Mouse (Mus musculus): ENCODE measurements around the gene Fut8. TPM values are rescaled to one million over a fixed set of nuclear protein-coding genes. Genes with fewer than 3 reads are reported as not detected.

Gene Fut8
- polyA plus RNA-seq, 1 experiment = 0.22 TPM

GRCm38 (mm10) chr12:77292375-77293258, 54.7 kb downstream of the Fut8 start:
- H3K27me3 ChIP-seq (ENCODE audit: control insufficient read depth) = no peaks in the 10 kb centered on the region
- no peaks in the 10 kb centered on the region for H3K9me3 ChIP-seq (ENCODE audit: control insufficient read depth, low read length)
- H3K4me3 ChIP-seq (replicated peaks) = no peak overlapping the region

GRCm38 (mm10) chr12:77296119-77296518, 58.2 kb downstream of the Fut8 start:
- Histone ChIP-seq H3K4me3 (replicated peaks) (no peak overlapping the region), H3K4me1 (ENCODE audit: control insufficient read depth) (no peaks in the 10 kb centered on the region), H3K9me3 (ENCODE audit: control insufficient read depth, low read length) (no peaks in the 10 kb centered on the region), H3K36me3 (ENCODE audit: control insufficient read depth) (no peaks in the 10 kb centered on the region), H3K27me3 (ENCODE audit: control insufficient read depth) (no peaks in the 10 kb centered on the region)
- no peak for TF ChIP-seq GATA1 (IDR thresholded peaks at IDR 0.05; ENCODE audit: low read length)
- no peak for TF ChIP-seq TAL1 (IDR thresholded peaks at IDR 0.05; ENCODE audit: low read length)

More at GRCm38 (mm10) chr12:77292375-77293258, 54.7 kb downstream of the Fut8 start:
- TF ChIP-seq TAL1 (IDR thresholded peaks at IDR 0.05; ENCODE audit: low read length) (no peak), GATA1 (IDR thresholded peaks at IDR 0.05; ENCODE audit: low read length) (no peak)
- H3K4me1 ChIP-seq (ENCODE audit: control insufficient read depth) = no peaks in the 10 kb centered on the region
- H3K36me3 ChIP-seq (ENCODE audit: control insufficient read depth) = no peaks in the 10 kb centered on the region

- H3K36me3 ChIP-seq (ENCODE audit: control insufficient read depth) = no peaks in the 10 kb centered on the region
- H3K4me1 ChIP-seq (ENCODE audit: control insufficient read depth) = no peaks in the 10 kb centered on the region
- H3K9me3 ChIP-seq (ENCODE audit: control insufficient read depth, low read length) = no peaks in the 10 kb centered on the region
- H3K4me3 ChIP-seq (replicated peaks) = no peak overlapping the region
- no peak for TF ChIP-seq TAL1 (IDR thresholded peaks at IDR 0.05; ENCODE audit: low read length)
- no peak for TF ChIP-seq GATA1 (IDR thresholded peaks at IDR 0.05; ENCODE audit: low read length)
- H3K27me3 ChIP-seq (ENCODE audit: control insufficient read depth) = no peaks in the 10 kb centered on the region
These were observed 59.2 kb downstream of the Fut8 start for GRCm38 (mm10) chr12:77297114-77297513.

GRCm38 (mm10) chr12:77297858-77298257, 59.9 kb downstream of the Fut8 start:
- Histone ChIP-seq H3K9me3 (ENCODE audit: control insufficient read depth, low read length) (no peaks in the 10 kb centered on the region), H3K4me1 (ENCODE audit: control insufficient read depth) (no peaks in the 10 kb centered on the region), H3K27me3 (ENCODE audit: control insufficient read depth) (no peaks in the 10 kb centered on the region), H3K4me3 (replicated peaks) (no peak overlapping the region), H3K36me3 (ENCODE audit: control insufficient read depth) (no peaks in the 10 kb centered on the region)
- TF ChIP-seq TAL1 (IDR thresholded peaks at IDR 0.05; ENCODE audit: low read length) (no peak), GATA1 (IDR thresholded peaks at IDR 0.05; ENCODE audit: low read length) (no peak)

GRCm38 (mm10) chr12:77302011-77302410, 64.1 kb downstream of the Fut8 start:
- no peak for TF ChIP-seq GATA1 (IDR thresholded peaks at IDR 0.05; ENCODE audit: low read length)
- TF ChIP-seq TAL1 (IDR thresholded peaks at IDR 0.05; ENCODE audit: low read length) = no peak
- no peaks in the 10 kb centered on the region for H3K36me3 ChIP-seq (ENCODE audit: control insufficient read depth)
- H3K9me3 ChIP-seq (ENCODE audit: control insufficient read depth, low read length) = no peaks in the 10 kb centered on the region
- no peak overlapping the region for H3K4me3 ChIP-seq (replicated peaks)
- no peaks in the 10 kb centered on the region for H3K27me3 ChIP-seq (ENCODE audit: control insufficient read depth)
- H3K4me1 ChIP-seq (ENCODE audit: control insufficient read depth) = no peaks in the 10 kb centered on the region

GRCm38 (mm10) chr12:77303367-77303766, 65.4 kb downstream of the Fut8 start:
- H3K36me3 ChIP-seq (ENCODE audit: control insufficient read depth) = no peaks in the 10 kb centered on the region
- H3K27me3 ChIP-seq (ENCODE audit: control insufficient read depth) = no peaks in the 10 kb centered on the region
- no peaks in the 10 kb centered on the region for H3K4me1 ChIP-seq (ENCODE audit: control insufficient read depth)
- no peaks in the 10 kb centered on the region for H3K9me3 ChIP-seq (ENCODE audit: control insufficient read depth, low read length)
- H3K4me3 ChIP-seq (replicated peaks) = no peak overlapping the region
- TF ChIP-seq GATA1 (IDR thresholded peaks at IDR 0.05; ENCODE audit: low read length) = no peak
- TF ChIP-seq TAL1 (IDR thresholded peaks at IDR 0.05; ENCODE audit: low read length) = no peak

- no peaks in the 10 kb centered on the region for H3K4me1 ChIP-seq (ENCODE audit: control insufficient read depth)
- H3K4me3 ChIP-seq (replicated peaks) = no peak overlapping the region
- TF ChIP-seq GATA1 (IDR thresholded peaks at IDR 0.05; ENCODE audit: low read length) = no peak
- H3K36me3 ChIP-seq (ENCODE audit: control insufficient read depth) = no peaks in the 10 kb centered on the region
- no peaks in the 10 kb centered on the region for H3K9me3 ChIP-seq (ENCODE audit: control insufficient read depth, low read length)
- H3K27me3 ChIP-seq (ENCODE audit: control insufficient read depth) = no peaks in the 10 kb centered on the region
These were observed 67.6 kb downstream of the Fut8 start for GRCm38 (mm10) chr12:77305502-77305901.

GRCm38 (mm10) chr12:77306759-77307314, 68.9 kb downstream of the Fut8 start:
- Histone ChIP-seq H3K36me3 (ENCODE audit: control insufficient read depth) (no peaks in the 10 kb centered on the region), H3K27me3 (ENCODE audit: control insufficient read depth) (no peaks in the 10 kb centered on the region), H3K9me3 (ENCODE audit: control insufficient read depth, low read length) (no peaks in the 10 kb centered on the region), H3K4me3 (replicated peaks) (no peak overlapping the region), H3K4me1 (ENCODE audit: control insufficient read depth) (no peaks in the 10 kb centered on the region)
- TF ChIP-seq TAL1 (IDR thresholded peaks at IDR 0.05; ENCODE audit: low read length) (no peak), GATA1 (IDR thresholded peaks at IDR 0.05; ENCODE audit: low read length) (no peak)

GRCm38 (mm10) chr12:77309507-77309906, 71.6 kb downstream of the Fut8 start:
- Histone ChIP-seq H3K9me3 (ENCODE audit: control insufficient read depth, low read length) (no peaks in the 10 kb centered on the region), H3K36me3 (ENCODE audit: control insufficient read depth) (no peaks in the 10 kb centered on the region), H3K27me3 (ENCODE audit: control insufficient read depth) (no peaks in the 10 kb centered on the region), H3K4me3 (replicated peaks) (no peak overlapping the region), H3K4me1 (ENCODE audit: control insufficient read depth) (no peaks in the 10 kb centered on the region)
- TF ChIP-seq GATA1 (IDR thresholded peaks at IDR 0.05; ENCODE audit: low read length) = no peak
- TF ChIP-seq TAL1 (IDR thresholded peaks at IDR 0.05; ENCODE audit: low read length) = no peak

All from erythroblast, embryonic 14.5 days (primary cell).